Mouse (Mus musculus) testis, adult 2 months (tissue): ENCODE data around the gene Ankrd13a.

ENCODE experiments used
- CTCF ChIP-seq: fragments of 200-500 bp; IDR thresholded peaks from 2 replicates; pipeline ENCODE4 v1.5.1; 2012; ENCODE audit warnings: low read depth, mild to moderate bottlenecking, inconsistent platforms, low read length, moderate library complexity; ENCODE audit not compliant: control insufficient read depth, insufficient read depth, insufficient replicate concordance
- POLR2A ChIP-seq: fragments of 200-500 bp; IDR thresholded peaks from 2 replicates; pipeline ENCODE4 v1.6.1; 2012; ENCODE audit warnings: low read depth, mild to moderate bottlenecking, inconsistent platforms, low read length, moderate library complexity; ENCODE audit not compliant: control insufficient read depth

DNA sequence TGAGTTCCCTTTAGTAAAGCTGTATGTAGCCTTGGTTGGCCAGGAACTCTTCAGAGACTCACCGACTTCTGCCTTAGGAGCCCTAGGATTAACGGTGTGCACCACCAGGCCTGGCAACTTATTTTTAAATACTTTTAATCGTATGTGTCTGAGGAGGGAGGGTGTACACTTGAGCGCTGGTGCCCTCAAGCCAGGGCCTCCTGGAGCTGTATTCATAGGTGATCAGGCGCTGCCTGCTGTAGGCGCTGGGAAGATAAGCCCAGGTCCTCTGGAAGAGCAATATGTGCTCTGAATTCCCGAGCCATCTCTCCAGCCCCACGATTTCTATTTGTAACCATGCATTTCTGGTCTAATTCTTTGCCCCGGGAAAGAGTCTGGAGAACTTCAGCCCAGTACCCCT is 32.6 kb downstream of the Ankrd13a start:
- TF ChIP-seq CTCF = no peak
- no peak for TF ChIP-seq POLR2A
